ENCODE assay signal across 8 mouse cellular contexts in the genomic region with DNA sequence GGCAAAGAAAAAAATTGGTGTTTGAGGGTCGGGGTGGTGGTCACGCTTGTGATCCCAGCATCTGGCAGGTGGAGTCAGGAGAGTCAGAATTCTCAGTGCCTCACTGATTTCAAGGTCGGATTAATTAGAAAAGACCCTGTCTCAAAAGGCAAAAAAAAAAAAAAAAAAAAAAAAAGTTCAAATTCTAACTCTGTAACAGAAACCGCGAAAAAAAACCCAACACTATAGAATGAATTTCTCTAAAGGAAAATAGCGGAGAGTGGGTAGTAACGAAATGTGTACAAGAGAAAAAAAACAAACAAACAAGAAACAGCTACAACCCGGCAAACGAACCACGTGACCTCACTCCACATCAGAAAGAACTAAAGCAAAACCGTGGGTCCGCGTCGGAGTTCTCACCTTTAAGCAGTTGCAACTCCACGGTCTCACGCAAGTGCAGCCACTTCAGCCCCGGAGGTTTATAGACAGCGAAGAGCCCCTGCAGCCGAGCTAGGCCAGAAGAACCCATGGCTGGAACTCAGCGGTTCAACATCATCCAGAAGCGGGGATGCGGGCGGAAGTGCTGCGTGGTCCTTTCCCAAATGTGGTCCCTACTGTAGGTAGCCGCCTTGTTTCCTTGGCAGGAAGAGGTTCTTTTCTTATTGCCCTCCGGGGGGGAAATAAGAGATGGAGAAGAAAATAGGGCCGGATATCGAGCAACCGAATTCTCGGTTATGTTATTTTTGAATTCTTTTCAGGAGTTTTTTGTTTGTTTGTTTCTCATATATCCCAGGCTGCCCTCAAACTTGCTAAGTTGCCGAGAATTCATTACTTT. TPM values are rescaled to one million over a fixed set of nuclear protein-coding genes. Genes with fewer than 3 reads are reported as not detected.
DNase-seq lines count a peak whose midpoint lies in the region; ATAC-seq and TF ChIP-seq lines count a peak whose summit lies in the region.

A gene (plus strand): TSS at position 390 of the 814 bp plus-strand sequence.

- H3K4me1 ChIP-seq in forebrain, embryonic 15.5 days: peaks cover 18% of the 10 kb centered on the region
- peaks cover 11% of the 10 kb centered on the region for H3K4me1 ChIP-seq in lung, adult 2 months (ENCODE audit: control insufficient read depth, insufficient read depth, low read length)

- H3K27me3 ChIP-seq in forebrain, embryonic 15.5 days: no peaks in the 10 kb centered on the region

- H3K4me2 ChIP-seq in forebrain, embryonic 15.5 days (replicated peaks): peak within 1 kb of the TSS; percentile 85

- H3K9me3 ChIP-seq in forebrain, embryonic 15.5 days: no peaks in the 10 kb centered on the region

- peaks cover 42% of the 10 kb centered on the region for H3K36me3 ChIP-seq in forebrain, embryonic 15.5 days

- H3K4me3 ChIP-seq in forebrain, embryonic 15.5 days: peak within 1 kb of the TSS; percentile 66
- H3K4me3 ChIP-seq in lung, adult 2 months (replicated peaks; ENCODE audit: extremely low read depth, low read depth, low read length): peak within 1 kb of the TSS; percentile 100

- peak within 1 kb of the TSS; percentile 86 for H3K27ac ChIP-seq in forebrain, embryonic 15.5 days (replicated peaks)

- peak; percentile 90 for ATAC-seq in forebrain, embryonic 15.5 days (replicated peaks)
- peak; percentile 91 for ATAC-seq in neutrophil, adult 5-6 weeks (ENCODE audit: extremely low read depth, insufficient number of reproducible peaks, low FRiP score, poor library complexity, severe bottlenecking)

- DNase-seq in ES-CJ7 (ENCODE audit: low read depth, low spot score): peak; percentile 95
- peak; percentile 88 for DNase-seq in cerebellum, adult 11 months
- DNase-seq in heart, postnatal 25 days (ENCODE audit: low spot score): peak; percentile 77
- DNase-seq in layer of hippocampus, adult 18-20 months (ENCODE audit: low spot score in 2 of 2): peak; percentile 90 to 96
- peak; percentile 86 for DNase-seq in lung, adult 2 months
- peak; percentile 70 to 81 for DNase-seq in thymus, adult 18-20 months

- peak; percentile 72; the same call in 1 of the 2 replicates for TF ChIP-seq POLR2A in lung, adult 2 months (IDR thresholded peaks at IDR 0.05; ENCODE audit: borderline replicate concordance, extremely low read depth, low read depth, low read length)

- TF ChIP-seq CTCF in lung, adult 2 months (IDR thresholded peaks at IDR 0.05; ENCODE audit: insufficient read depth, low read length): no peak

- WGBS in forebrain, embryonic 15.5 days: 1% methylated on average over 31 of the region's 31 CpGs
- 2% methylated on average over 31 of the region's 31 CpGs for WGBS in lung, adult 2 months

- peak within 1 kb of the TSS; percentile 73 for H3K9ac ChIP-seq in forebrain, embryonic 15.5 days (replicated peaks)

- intact Hi-C loops in heart, postnatal 25 days (cut with DNase I): no loop called here

RNA-seq across cellular contexts. Expression of the gene that starts here (rescaled TPM):
- 28.2 and 31.6 TPM in 2 replicates for polyA plus RNA-seq in forebrain, embryonic 15.5 days (2015; fragmentation: Nextera tagmentation; extraction: Ambion mirVana)
- 10 to 100 TPM; 17.2 to 18.3 TPM for total RNA-seq in heart, postnatal 25 days (2021)
- total RNA-seq in layer of hippocampus, adult 18-20 months (2021): 10 to 100 TPM; 22.4 to 25.2 TPM
- 40.6 and 44.8 TPM in 2 replicates for polyA plus RNA-seq in lung, adult 2 months (2012; rRNA removed)
- total RNA-seq in neutrophil, adult 5-6 weeks (2017): 5.5 and 11.9 TPM in 2 replicates

Comparison
In these comparisons a context has a peak if more than half of its experiments do, and no peak if none do; other contexts are left out.
1. Peak in every context shown above with its lines: DNase-seq, ATAC-seq, H3K4me3 ChIP-seq and H3K27ac ChIP-seq.